Mouse (Mus musculus): Measurements from ENCODE around the gene Rlbp1. TPM values are rescaled to one million over a fixed set of nuclear protein-coding genes. Genes with fewer than 3 reads are reported as not detected.

Rlbp1 gene
- total and polyA plus RNA-seq, 3 experiments = not detected

DNA sequence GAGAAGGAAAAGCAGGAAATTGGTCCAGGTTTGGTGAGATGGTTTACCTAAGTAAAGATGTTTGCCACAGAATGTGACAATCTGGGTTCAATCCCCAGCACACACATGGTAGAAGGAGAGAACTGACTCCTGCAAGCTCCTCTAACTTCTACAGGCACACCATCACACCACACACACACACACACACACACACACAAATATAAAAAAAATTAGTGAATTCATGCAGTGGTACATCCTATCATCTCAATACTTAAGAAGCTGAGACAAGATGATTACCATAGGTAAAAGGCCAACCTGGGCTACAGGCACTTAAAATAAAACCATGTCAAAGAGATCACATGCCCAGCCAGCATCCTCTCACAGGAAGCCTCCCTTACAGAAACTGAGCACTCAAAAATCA lies 12.8 kb downstream of the Rlbp1 start:
- no peaks in the 10 kb centered on the region for H3K27me3 ChIP-seq (ENCODE audit: control insufficient read depth, insufficient read depth, low read length)
- H3K9ac ChIP-seq (ENCODE audit: low read depth, low read length) = no peak overlapping the region
- intact Hi-C loops (cut with DNase I) = loop anchor here (5.0 kb wide), 2 partner anchors 93 to 173 kb away; partner anchors contain the start of gene Polg
- no peak for TF ChIP-seq CTCF (IDR thresholded peaks at IDR 0.05)
- TF ChIP-seq POLR2A (IDR thresholded peaks at IDR 0.05; ENCODE audit: insufficient read depth, low read depth, low read length) = no peak
- no peak for TF ChIP-seq EP300 (IDR thresholded peaks at IDR 0.05; ENCODE audit: insufficient read depth, low read depth, low read length)
- no peaks in the 10 kb centered on the region for H3K79me2 ChIP-seq (replicated peaks; ENCODE audit: control insufficient read depth, insufficient read depth, low read length)
- DNase-seq = no peak
- H3K36me3 ChIP-seq (ENCODE audit: control insufficient read depth, insufficient read depth, low read length) = no peaks in the 10 kb centered on the region
- no peak overlapping the region for H3K4me3 ChIP-seq
- 0 out of 2 replicates have a peak, but pooled peaks cover 1% of the 10 kb centered on the region for H3K4me1 ChIP-seq (ENCODE audit: control insufficient read depth, insufficient read depth, low read length)
- no peak overlapping the region for H3K27ac ChIP-seq

DNA sequence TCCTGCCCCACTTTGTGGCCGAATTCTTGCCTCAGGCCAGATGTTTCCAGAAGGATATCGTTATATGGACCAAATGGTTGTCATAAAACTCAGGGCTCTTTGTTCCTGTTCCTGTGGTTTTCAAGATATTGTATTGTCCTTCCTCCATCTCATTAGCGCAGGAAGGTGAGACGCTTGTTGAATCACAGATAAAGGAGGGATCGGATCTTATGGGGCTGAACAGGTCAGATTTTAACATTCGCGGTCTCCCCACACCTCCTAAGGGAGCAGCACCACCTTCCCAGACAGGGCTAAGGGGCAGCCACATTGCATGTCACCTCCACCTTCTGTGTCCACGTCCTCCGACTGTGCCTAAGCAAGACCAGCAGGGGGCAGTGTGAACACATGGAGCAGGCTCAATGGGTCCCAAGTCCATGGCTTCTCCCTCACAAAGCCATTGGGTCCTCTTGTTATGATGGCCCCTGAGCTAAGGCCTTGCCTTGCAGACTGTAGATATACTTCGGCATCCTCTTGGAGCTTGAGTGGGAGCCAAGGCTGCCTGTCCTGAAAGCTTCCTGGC lies 15.4 kb downstream of the Rlbp1 start:
- Histone ChIP-seq H3K79me2 (replicated peaks; ENCODE audit: control insufficient read depth, insufficient read depth, low read length) (no peaks in the 10 kb centered on the region), H3K9ac (ENCODE audit: low read depth, low read length) (no peak overlapping the region), H3K36me3 (ENCODE audit: control insufficient read depth, insufficient read depth, low read length) (no peaks in the 10 kb centered on the region), H3K4me3 (no peak overlapping the region), H3K4me1 (ENCODE audit: control insufficient read depth, insufficient read depth, low read length) (0 out of 2 replicates have a peak, but pooled peaks cover 1% of the 10 kb centered on the region), H3K27me3 (ENCODE audit: control insufficient read depth, insufficient read depth, low read length) (no peaks in the 10 kb centered on the region), H3K27ac (no peak overlapping the region)
- peak; percentile 50 to 74 for DNase-seq
- intact Hi-C loops (cut with DNase I) = loop anchor here (1.0 to 5.0 kb wide), 3 partner anchors 96 to 224 kb away; partner anchors contain the start of gene Polg
- WGBS = 19% methylated on average over 10 of the region's 10 CpGs
- TF ChIP-seq POLR2A (IDR thresholded peaks at IDR 0.05; ENCODE audit: insufficient read depth, low read depth, low read length) (no peak), EP300 (IDR thresholded peaks at IDR 0.05; ENCODE audit: insufficient read depth, low read depth, low read length) (peak; percentile 51; the same call in 1 of the 2 replicates), CTCF (IDR thresholded peaks at IDR 0.05) (peak; percentile 94)

DNA sequence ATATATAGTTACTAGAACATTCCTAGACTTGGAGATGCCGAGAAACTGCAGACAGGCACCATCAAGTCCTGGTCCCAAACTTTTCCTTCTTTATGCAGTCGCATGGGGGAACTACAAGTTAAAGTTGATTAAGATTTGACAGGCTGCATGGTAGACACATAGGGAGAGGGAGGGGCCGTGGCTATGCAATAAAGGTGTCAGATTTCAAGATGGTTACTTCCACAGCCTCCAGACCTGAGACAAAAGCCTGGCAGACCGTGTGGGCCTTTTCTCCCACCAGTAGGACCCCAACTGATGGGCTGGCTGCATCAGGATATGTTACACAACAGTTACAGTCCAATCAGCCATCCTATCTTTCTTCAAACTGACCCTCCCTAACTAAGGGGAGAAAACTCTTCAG lies 17.4 kb downstream of the Rlbp1 start:
- intact Hi-C loops (cut with DNase I) = no loop called here

DNA sequence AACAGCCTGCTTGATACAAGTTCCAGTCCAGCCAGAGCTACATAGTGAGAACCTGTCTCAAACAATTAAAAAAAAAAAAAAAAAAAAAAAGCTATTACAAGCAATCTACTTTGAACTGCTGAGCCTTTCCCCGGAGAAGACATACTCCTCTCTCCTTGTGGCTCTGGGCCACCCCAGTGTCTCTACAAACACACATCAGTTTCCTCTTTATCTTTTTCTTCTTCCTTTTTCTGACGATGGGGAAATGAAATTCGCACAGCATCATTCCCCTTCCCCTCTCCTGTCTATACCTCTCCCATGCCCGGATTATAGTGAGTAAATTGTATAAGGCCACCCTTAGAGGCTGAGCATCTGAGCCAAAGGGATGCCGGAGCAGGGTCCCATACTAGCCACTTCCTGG lies 18.2 kb downstream of the Rlbp1 start:
- WGBS = 48% methylated on average over 5 of the region's 5 CpGs
- no peak overlapping the region for H3K27ac ChIP-seq
- TF ChIP-seq POLR2A (IDR thresholded peaks at IDR 0.05; ENCODE audit: insufficient read depth, low read depth, low read length) (no peak), CTCF (IDR thresholded peaks at IDR 0.05) (no peak), EP300 (IDR thresholded peaks at IDR 0.05; ENCODE audit: insufficient read depth, low read depth, low read length) (no peak)

More for the DNA sequence above, 17.4 kb downstream of the Rlbp1 start:
- Histone ChIP-seq H3K4me1 (ENCODE audit: control insufficient read depth, insufficient read depth, low read length) (no peaks in the 10 kb centered on the region), H3K9ac (ENCODE audit: low read depth, low read length) (no peak overlapping the region), H3K27ac (no peak overlapping the region), H3K4me3 (no peak overlapping the region), H3K79me2 (replicated peaks; ENCODE audit: control insufficient read depth, insufficient read depth, low read length) (no peaks in the 10 kb centered on the region), H3K27me3 (ENCODE audit: control insufficient read depth, insufficient read depth, low read length) (no peaks in the 10 kb centered on the region), H3K36me3 (ENCODE audit: control insufficient read depth, insufficient read depth, low read length) (no peaks in the 10 kb centered on the region)
- WGBS = 61% methylated on average over 4 of the region's 4 CpGs
- DNase-seq = no peak
- TF ChIP-seq EP300 (IDR thresholded peaks at IDR 0.05; ENCODE audit: insufficient read depth, low read depth, low read length) (no peak), POLR2A (IDR thresholded peaks at IDR 0.05; ENCODE audit: insufficient read depth, low read depth, low read length) (no peak), CTCF (IDR thresholded peaks at IDR 0.05) (no peak)

DNA sequence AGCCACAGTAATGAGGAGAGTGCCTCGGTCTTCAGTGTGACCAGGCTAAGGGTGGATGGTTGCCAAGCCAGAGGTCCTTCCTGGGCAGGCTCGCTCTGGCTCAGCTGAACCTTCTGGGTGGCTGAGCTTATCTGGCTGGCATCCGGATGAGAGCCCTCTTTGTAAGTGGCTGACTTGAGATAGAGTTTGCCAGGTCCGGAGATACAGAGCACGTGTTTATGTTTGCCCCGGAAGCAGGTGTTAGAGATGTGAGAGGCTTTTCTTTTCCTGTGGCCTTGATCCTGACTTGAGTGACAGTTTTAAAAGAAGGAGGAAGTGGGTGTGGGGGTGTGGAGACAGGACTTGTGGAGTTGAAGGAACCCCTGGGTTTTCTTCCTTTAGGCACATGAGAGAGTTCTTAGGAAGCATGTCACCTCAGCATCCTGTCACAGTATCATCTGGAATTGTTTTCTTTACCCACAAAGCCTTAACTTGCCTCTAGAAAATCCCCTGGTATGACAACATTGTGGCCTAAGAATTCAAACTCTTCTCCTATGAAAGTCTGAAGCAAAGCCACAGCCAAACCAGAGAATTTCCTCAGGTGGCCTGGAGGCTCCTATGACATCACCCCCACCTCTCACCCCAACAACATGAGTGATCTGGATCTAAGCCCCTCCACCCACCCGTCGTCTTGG lies 23.3 kb downstream of the Rlbp1 start:
- Histone ChIP-seq H3K79me2 (replicated peaks; ENCODE audit: control insufficient read depth, insufficient read depth, low read length) (no peaks in the 10 kb centered on the region), H3K27ac (0 out of 2 replicates have a peak overlapping the region, but pooled peaks have one; percentile 26), H3K4me3 (no peak overlapping the region), H3K27me3 (ENCODE audit: control insufficient read depth, insufficient read depth, low read length) (no peaks in the 10 kb centered on the region), H3K9ac (ENCODE audit: low read depth, low read length) (no peak overlapping the region), H3K4me1 (ENCODE audit: control insufficient read depth, insufficient read depth, low read length) (peaks cover 11% of the 10 kb centered on the region), H3K36me3 (ENCODE audit: control insufficient read depth, insufficient read depth, low read length) (no peaks in the 10 kb centered on the region)
- WGBS = 25% methylated on average over 8 of the region's 8 CpGs
- no peak for TF ChIP-seq CTCF (IDR thresholded peaks at IDR 0.05)
- TF ChIP-seq EP300 (IDR thresholded peaks at IDR 0.05; ENCODE audit: insufficient read depth, low read depth, low read length) = peak; percentile 66; the same call in 1 of the 2 replicates
- DNase-seq = peak; percentile 48 to 79
- intact Hi-C loops (cut with DNase I) = no loop called here

More for the DNA sequence above, 18.2 kb downstream of the Rlbp1 start:
- Histone ChIP-seq H3K4me1 (ENCODE audit: control insufficient read depth, insufficient read depth, low read length) (0 out of 2 replicates have a peak, but pooled peaks cover 2% of the 10 kb centered on the region), H3K9ac (ENCODE audit: low read depth, low read length) (no peak overlapping the region), H3K79me2 (replicated peaks; ENCODE audit: control insufficient read depth, insufficient read depth, low read length) (no peaks in the 10 kb centered on the region), H3K36me3 (ENCODE audit: control insufficient read depth, insufficient read depth, low read length) (no peaks in the 10 kb centered on the region), H3K4me3 (no peak overlapping the region), H3K27me3 (ENCODE audit: control insufficient read depth, insufficient read depth, low read length) (no peaks in the 10 kb centered on the region)
- no peak for DNase-seq
- intact Hi-C loops (cut with DNase I) = no loop called here

DNA sequence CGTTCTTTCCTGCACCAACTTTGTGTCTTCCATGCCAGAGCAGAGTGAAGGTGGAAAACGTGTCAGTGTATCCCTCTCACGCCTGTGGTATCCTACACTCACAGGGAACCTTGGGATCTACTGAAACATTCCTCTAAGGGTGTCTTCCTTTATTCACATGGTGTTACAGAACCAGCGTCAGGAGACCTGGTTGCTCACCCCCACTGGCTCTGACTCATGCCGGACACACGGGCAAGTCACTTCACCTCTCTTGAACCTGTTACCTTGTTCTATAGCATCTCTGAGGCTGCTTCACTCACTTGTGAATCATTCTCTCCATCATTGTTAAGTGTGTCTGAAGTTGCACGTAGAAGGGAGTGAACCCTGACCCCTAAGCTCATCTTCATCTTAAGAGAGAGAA lies 24.0 kb downstream of the Rlbp1 start:
- Histone ChIP-seq H3K79me2 (replicated peaks; ENCODE audit: control insufficient read depth, insufficient read depth, low read length) (no peaks in the 10 kb centered on the region), H3K4me3 (no peak overlapping the region), H3K4me1 (ENCODE audit: control insufficient read depth, insufficient read depth, low read length) (peaks cover 12% of the 10 kb centered on the region), H3K27ac (peak overlapping the region; percentile 26; the same call in 1 of the 2 replicates), H3K9ac (ENCODE audit: low read depth, low read length) (no peak overlapping the region), H3K27me3 (ENCODE audit: control insufficient read depth, insufficient read depth, low read length) (no peaks in the 10 kb centered on the region), H3K36me3 (ENCODE audit: control insufficient read depth, insufficient read depth, low read length) (no peaks in the 10 kb centered on the region)
- WGBS = 81% methylated on average over 7 of the region's 7 CpGs
- TF ChIP-seq CTCF (IDR thresholded peaks at IDR 0.05) (no peak), POLR2A (IDR thresholded peaks at IDR 0.05; ENCODE audit: insufficient read depth, low read depth, low read length) (no peak), EP300 (IDR thresholded peaks at IDR 0.05; ENCODE audit: insufficient read depth, low read depth, low read length) (no peak)
- DNase-seq = no peak
- intact Hi-C loops (cut with DNase I) = no loop called here
